Mouse (Mus musculus): Measurements from ENCODE around the gene Mc1r.
A peak's percentile ranks its signal among the peaks of the same experiment; 100 is the strongest.

Mc1r gene

GRCm38 (mm10) chr8:123406786-123407185, at the start of gene Mc1r:
Mc1r (plus strand) TSS chr8:123407107.
- peak; percentile 84 for DNase-seq

- peak; percentile 89 for DNase-seq
Measured at GRCm38 (mm10) chr8:123361082-123361739, 45.7 kb upstream of the Mc1r start.

GRCm38 (mm10) chr8:123373403-123374238, 33.3 kb upstream of the Mc1r start, which contains the start of gene Tcf25:
Tcf25 (plus strand) TSS chr8:123373753.
- peak; percentile 99 for DNase-seq

DNA sequence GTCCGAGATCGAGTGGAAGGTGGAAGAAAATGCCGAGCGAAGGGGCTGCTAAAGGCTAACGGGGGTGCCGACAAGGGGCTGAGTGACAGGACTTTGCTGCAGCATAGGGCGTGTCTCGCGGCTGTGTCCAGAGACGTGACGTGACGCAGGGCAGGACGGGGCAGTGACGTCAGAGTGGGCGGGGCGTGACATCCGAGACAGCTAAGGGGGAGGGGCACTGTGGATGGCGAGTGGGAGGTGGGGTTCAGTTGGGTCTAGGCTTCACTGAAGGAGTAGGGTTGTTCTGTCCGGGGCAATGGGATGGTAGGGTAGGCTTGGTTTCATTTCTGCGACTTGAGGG, 32.7 kb upstream of the Mc1r start:
- peak; percentile 94 for DNase-seq

- DNase-seq = no peak
Measured at GRCm38 (mm10) chr8:123375701-123376100, 31.2 kb upstream of the Mc1r start.

GRCm38 (mm10) chr8:123376106-123376505, 30.8 kb upstream of the Mc1r start:
- no peak for DNase-seq

DNA sequence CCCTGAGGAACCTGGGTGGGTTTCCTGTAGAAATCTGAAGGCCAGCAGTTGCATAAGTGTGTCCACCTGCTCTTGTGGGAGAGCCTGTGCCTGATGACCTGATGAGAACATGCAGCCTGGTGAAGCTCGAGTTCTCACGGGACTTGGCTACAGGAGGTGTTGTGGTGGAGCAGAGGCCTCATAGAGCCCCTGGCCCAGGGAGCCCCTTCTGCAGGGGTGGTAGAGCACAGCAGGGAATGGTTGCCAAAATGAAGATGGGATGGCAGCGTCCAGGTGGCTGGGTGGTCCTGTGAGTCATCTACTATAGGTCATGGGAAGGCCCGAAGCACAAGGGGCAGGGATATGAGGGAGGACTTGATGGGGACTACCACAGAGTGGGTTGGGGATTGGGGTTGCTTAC, 25.2 kb upstream of the Mc1r start:
- DNase-seq = no peak

GRCm38 (mm10) chr8:123382516-123382915, 24.4 kb upstream of the Mc1r start:
- DNase-seq = no peak

- peak; percentile 60 for DNase-seq
Measured at GRCm38 (mm10) chr8:123384883-123385540, 21.9 kb upstream of the Mc1r start.

- no peak for DNase-seq
Measured at GRCm38 (mm10) chr8:123387041-123387440, 19.9 kb upstream of the Mc1r start.

DNA sequence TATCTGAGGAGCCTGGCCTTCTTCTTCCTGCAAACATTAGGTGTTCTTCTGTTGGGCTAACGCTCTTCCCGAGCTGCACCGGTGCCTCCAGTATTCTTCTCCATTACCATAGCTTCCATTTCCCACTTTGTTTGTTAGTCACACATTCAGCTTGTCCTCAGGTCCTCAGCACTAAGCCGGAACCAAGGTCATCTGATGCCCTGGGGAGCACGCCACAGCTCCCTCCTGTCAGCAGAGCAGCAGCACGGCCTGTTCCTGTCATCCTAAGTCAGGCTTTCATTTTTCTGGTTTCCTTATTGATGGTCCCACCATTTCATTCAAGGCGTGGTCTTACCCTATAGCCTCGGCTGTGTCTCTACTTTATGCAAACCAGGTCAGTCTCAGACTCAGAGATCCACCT, 19.1 kb upstream of the Mc1r start:
- no peak for DNase-seq

DNA sequence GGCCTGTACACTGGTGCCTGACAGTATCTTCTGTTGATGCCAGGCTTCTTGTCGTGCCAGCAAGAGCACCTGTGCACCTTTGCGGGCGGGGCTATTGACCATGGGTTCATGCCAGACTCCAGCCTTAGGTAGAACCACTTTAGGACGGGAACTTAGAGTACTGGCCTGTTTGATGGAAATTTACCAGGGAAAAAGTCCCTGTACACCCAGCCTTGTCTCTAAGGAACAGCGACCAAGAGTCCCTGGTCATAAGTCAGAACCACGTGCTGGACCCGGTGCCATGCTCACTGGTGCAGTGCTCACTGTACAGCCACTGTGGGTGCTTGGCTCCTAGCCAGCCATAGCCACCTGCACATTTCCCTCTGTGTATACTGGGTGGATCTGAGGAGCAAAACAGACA, 17.9 kb upstream of the Mc1r start:
- DNase-seq = no peak

DNA sequence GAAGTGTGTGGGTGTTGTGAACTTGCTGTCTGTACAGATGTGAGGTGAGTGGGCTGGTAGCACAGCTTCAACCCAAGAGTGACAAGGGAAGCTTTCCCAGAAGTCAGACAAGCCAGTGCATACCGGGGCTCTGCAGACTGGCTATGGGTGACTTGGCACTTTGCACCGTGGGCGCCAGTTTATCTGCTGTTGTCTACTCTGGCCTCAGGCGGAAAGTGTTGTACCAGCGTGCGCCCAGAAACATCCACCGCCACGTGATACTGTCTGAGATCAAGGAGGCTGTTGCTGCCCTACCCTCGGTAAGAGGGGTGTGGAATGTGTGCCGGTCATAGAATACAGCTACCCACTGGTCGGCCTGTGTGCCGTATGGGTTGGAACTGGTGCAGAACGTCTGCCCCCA, 8.6 kb upstream of the Mc1r start:
- no peak for DNase-seq

- DNase-seq = no peak
Measured at GRCm38 (mm10) chr8:123401936-123402335, 5.0 kb upstream of the Mc1r start.

- no peak for DNase-seq
Measured at GRCm38 (mm10) chr8:123402730-123403326, 4.1 kb upstream of the Mc1r start.

GRCm38 (mm10) chr8:123404521-123404920, 2.4 kb upstream of the Mc1r start:
- no peak for DNase-seq

GRCm38 (mm10) chr8:123407612-123408011, 705 bp downstream of the Mc1r start:
- no peak for DNase-seq

DNA sequence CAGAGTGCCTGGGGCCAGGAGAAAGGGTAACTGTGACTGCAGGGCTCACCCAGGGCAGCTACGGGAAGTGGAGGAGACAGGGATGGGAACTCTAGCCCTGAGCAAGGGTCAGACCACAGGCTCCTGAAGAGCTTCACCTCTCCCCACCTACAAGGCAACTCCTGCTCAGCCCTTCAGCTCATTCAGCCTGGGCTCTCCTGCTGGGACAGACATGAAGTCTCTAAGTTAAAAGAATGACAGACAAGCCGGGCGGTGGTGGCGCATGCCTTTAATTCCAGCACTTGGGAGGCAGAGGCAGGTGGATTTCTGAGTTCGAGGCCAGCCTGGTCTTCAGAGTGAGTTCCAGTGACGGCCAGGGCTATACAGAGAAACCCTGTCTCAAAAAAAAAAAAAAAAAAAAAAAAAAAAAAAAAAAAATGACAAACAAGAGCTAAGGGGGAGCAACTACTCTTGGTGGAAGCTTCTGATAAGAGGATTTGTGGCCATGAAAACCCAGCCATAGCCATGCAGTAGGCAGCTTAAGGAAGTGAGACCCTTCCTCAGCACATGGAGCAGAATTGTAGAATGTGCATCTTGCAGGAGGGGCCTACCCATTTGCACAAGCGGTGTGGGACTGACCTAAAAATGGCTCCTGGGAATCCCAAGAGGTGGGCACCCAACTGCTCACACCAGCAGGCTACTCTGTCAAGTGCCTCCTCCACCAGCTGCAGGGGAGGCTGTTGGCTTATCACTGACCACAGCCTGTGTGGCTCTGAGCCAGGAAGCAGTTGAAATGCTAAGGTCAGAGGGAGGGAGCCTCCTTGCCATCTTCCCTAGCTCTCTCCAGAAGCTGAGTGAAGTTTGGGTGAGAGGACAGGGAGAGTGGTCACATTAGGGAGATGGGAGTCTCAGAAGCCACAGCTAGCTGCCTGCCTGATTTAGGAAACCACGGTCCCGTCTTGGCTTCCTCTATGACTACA, 2.0 kb downstream of the Mc1r start:
- DNase-seq = peak; percentile 41

DNA sequence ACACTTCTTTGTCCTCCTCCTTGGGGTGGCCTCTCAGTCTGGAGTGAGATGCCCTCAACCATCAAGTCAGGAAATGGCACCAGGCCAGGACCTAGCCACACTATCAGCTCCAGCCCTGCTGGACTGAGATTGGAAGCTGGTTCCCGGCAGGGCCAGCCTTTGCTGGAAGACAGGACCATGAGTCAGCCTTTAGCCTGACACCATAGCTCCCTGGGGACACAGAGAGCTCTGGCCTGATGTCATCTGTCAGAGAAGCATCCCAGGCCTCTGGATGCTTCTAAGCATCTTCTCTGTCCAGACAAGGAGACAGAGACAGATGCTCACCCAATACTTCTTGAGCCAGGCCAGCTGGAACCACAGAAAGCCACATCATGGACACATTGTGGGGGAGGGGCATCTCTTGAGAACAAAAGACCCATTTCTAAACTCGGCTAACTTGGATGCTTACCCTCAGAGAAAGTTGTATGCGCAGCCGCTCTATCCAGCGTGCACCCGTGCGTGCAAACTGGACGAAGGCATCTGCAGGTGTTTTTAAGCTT, 3.2 kb downstream of the Mc1r start:
- DNase-seq = peak; percentile 77

- DNase-seq = no peak
Measured at GRCm38 (mm10) chr8:123410788-123411187, 3.9 kb downstream of the Mc1r start.

DNA sequence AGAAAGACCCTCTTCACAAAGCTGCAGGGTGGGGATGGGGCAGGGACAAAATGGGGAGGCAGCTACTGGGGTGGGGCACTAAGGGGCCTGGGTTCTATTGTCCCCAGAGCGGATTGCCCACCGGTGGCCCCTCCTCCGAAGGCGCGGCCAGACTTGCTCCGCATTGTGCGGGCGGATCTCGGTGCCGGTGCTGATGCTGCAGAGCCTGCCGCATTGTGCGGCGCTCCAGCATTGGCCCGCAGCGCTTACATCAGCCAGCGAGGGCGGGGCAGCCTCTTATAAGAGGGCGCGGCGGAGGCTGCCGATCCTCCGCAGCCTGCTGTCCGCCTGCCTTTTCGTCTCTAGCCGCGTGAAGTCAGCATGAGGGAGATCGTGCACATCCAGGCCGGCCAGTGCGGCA, 4.3 kb downstream of the Mc1r start, which contains the start of gene Tubb3:
TSS of gene Tubb3 (plus strand) at position 179 of the 400 bp plus-strand sequence.
- DNase-seq = peak; percentile 93

All from retina, postnatal 1 day (tissue).